Mouse (Mus musculus) stomach, embryonic 14.5 days (tissue): ENCODE results near the gene Olfr1280. TPM values are rescaled to one million over a fixed set of nuclear protein-coding genes. Genes with fewer than 3 reads are reported as not detected.
"Not testable (repeated sequence)": the region's sequence is repeated elsewhere in the genome, so short reads cannot be mapped to it uniquely, and the experiment has no call there.

ENCODE experiments used
- ATAC-seq: fragments of 200-750 bp; cut with Nextera tagmentation; 2 replicates; pipeline ENCODE4 v1.8.0; 2017; ENCODE audit warnings: low read depth, moderate TSS enrichment; ENCODE audit not compliant: insufficient number of reproducible peaks, insufficient read depth, low FRiP score
- H3K27ac ChIP-seq: fragments of 300-500 bp; sonication (generic); 2 replicates; pipeline ENCODE4 v1.5.1; 2014; ENCODE audit warnings: mild to moderate bottlenecking, low read length, moderate library complexity, mixed read lengths
- H3K27me3 ChIP-seq: fragments of 300-500 bp; sonication (generic); 2 replicates; pipeline ENCODE4 v1.6.1; 2014; ENCODE audit warnings: low read length, control low read depth, mixed read lengths; ENCODE audit not compliant: control insufficient read depth, insufficient read depth
- H3K36me3 ChIP-seq: fragments of 300-500 bp; sonication (generic); 2 replicates; pipeline ENCODE4 v1.6.1; 2014; ENCODE audit warnings: mild to moderate bottlenecking, control low read depth, low read length, moderate library complexity, mixed read lengths; ENCODE audit not compliant: control insufficient read depth, insufficient read depth
- H3K4me1 ChIP-seq: fragments of 300-500 bp; sonication (generic); 2 replicates; pipeline ENCODE4 v1.6.1; 2014; ENCODE audit warnings: low read length, control low read depth, mixed read lengths; ENCODE audit not compliant: control insufficient read depth, insufficient read depth
- H3K4me2 ChIP-seq: fragments of 300-500 bp; sonication (generic); replicated peaks from 2 replicates; pipeline ENCODE4 v1.6.1; 2014; ENCODE audit warnings: low read depth, low read length, control low read depth
- H3K4me3 ChIP-seq: fragments of 300-500 bp; sonication (generic); 2 replicates; pipeline ENCODE4 v1.5.1; 2014; ENCODE audit warnings: low read depth, low read length, control low read depth
- H3K9ac ChIP-seq: fragments of 300-500 bp; sonication (generic); replicated peaks from 2 replicates; pipeline ENCODE4 v1.6.1; 2014; ENCODE audit warnings: low read depth, mild to moderate bottlenecking, control low read depth, low read length, moderate library complexity, mixed read lengths
- H3K9me3 ChIP-seq: fragments of 300-500 bp; sonication (generic); 2 replicates; pipeline ENCODE4 v1.6.1; 2016; ENCODE audit warnings: low read depth, low read length, control low read depth; ENCODE audit not compliant: control insufficient read depth
- WGBS: fragments of 180-500 bp; shearing (Covaris S2); extraction: QIAGEN DNeasy Blood & Tissue Kit; methylation state at CpG from one replicate; pipeline ENCODE4 v1.1.7; 2014; 5-methylcytosine and 5-hydroxymethylcytosine counted together
- polyA plus RNA-seq: library from polyadenylated mRNA; unstranded; fragments of >200 nt; fragmentation: Nextera tagmentation; extraction: Ambion mirVana; gene quantifications from 2 replicates; pipeline ENCODE4 v1.2.1, GENCODE M21; 2014

Olfr1280 gene
- not detected in 2 replicates for polyA plus RNA-seq

GRCm38 (mm10) chr2:111313717-111314116 is at the start of gene Olfr1280:
TSS of gene Olfr1280 (plus strand) at chr2:111314017.
- H3K4me2 ChIP-seq: no peak within 1 kb of the TSS
- ATAC-seq: no peak

GRCm38 (mm10) chr2:111274006-111274405 is 39.8 kb upstream of the Olfr1280 start, which contains the start of gene Olfr1277:
TSS of gene Olfr1277 (minus strand) at chr2:111274106.
- no peak within 1 kb of the TSS for H3K4me2 ChIP-seq
- H3K36me3 ChIP-seq: no peaks in the 10 kb centered on the region
- H3K27ac ChIP-seq: no peak within 1 kb of the TSS
- H3K4me1 ChIP-seq: no peaks in the 10 kb centered on the region
- no peak within 1 kb of the TSS for H3K4me3 ChIP-seq
- no peaks in the 10 kb centered on the region for H3K27me3 ChIP-seq
- WGBS: 79% methylated on average over 2 of the region's 2 CpGs
- ATAC-seq: no peak
- no peaks in the 10 kb centered on the region for H3K9me3 ChIP-seq
- no peak within 1 kb of the TSS for H3K9ac ChIP-seq

More at GRCm38 (mm10) chr2:111313717-111314116, at the start of gene Olfr1280:
- no peak within 1 kb of the TSS for H3K27ac ChIP-seq
- H3K36me3 ChIP-seq: no peaks in the 10 kb centered on the region
- no peak within 1 kb of the TSS for H3K9ac ChIP-seq
- H3K4me1 ChIP-seq: no peaks in the 10 kb centered on the region
- H3K4me3 ChIP-seq: no peak within 1 kb of the TSS
- H3K9me3 ChIP-seq: no peaks in the 10 kb centered on the region
- no peaks in the 10 kb centered on the region for H3K27me3 ChIP-seq

- ATAC-seq: no peak
- Histone ChIP-seq H3K27ac (no peak within 1 kb of the TSS), H3K4me3 (no peak within 1 kb of the TSS), H3K9ac (no peak within 1 kb of the TSS), H3K4me2 (no peak within 1 kb of the TSS), H3K4me1 (no peaks in the 10 kb centered on the region), H3K27me3 (no peaks in the 10 kb centered on the region), H3K9me3 (no peaks in the 10 kb centered on the region), H3K36me3 (no peaks in the 10 kb centered on the region)
Measured at GRCm38 (mm10) chr2:111289836-111290235, 24.0 kb upstream of the Olfr1280 start, which contains the start of gene Olfr1278. TSS of gene Olfr1278 (plus strand) at chr2:111290136.

GRCm38 (mm10) chr2:111298541-111298940 is 15.3 kb upstream of the Olfr1280 start:
- no peak overlapping the region for H3K27ac ChIP-seq
- no peak for ATAC-seq
- H3K4me3 ChIP-seq: no peak overlapping the region

GRCm38 (mm10) chr2:111300374-111300773 is 13.4 kb upstream of the Olfr1280 start, which contains the start of gene Olfr1279:
TSS of gene Olfr1279 (plus strand) at chr2:111300635.
- H3K9ac ChIP-seq: no peak within 1 kb of the TSS
- no peaks in the 10 kb centered on the region for H3K9me3 ChIP-seq
- H3K4me1 ChIP-seq: no peaks in the 10 kb centered on the region
- H3K4me2 ChIP-seq: no peak within 1 kb of the TSS
- no peaks in the 10 kb centered on the region for H3K27me3 ChIP-seq
- no peaks in the 10 kb centered on the region for H3K36me3 ChIP-seq
- no peak within 1 kb of the TSS for H3K4me3 ChIP-seq
- no peak within 1 kb of the TSS for H3K27ac ChIP-seq
- no peak for ATAC-seq

More at GRCm38 (mm10) chr2:111298541-111298940, 15.3 kb upstream of the Olfr1280 start:
- Histone ChIP-seq H3K9ac (no peak overlapping the region), H3K4me2 (no peak overlapping the region), H3K36me3 (no peaks in the 10 kb centered on the region), H3K9me3 (no peaks in the 10 kb centered on the region), H3K27me3 (no peaks in the 10 kb centered on the region), H3K4me1 (no peaks in the 10 kb centered on the region)

GRCm38 (mm10) chr2:111326220-111326619 is 12.4 kb downstream of the Olfr1280 start, which contains the start of gene Olfr1281:
TSS of gene Olfr1281 (plus strand) at chr2:111326520.
- H3K27ac ChIP-seq: no peak within 1 kb of the TSS
- 74% methylated on average over 2 of the region's 2 CpGs for WGBS
- no peaks in the 10 kb centered on the region for H3K9me3 ChIP-seq
- H3K4me1 ChIP-seq: no peaks in the 10 kb centered on the region
- H3K4me3 ChIP-seq: no peak within 1 kb of the TSS
- no peaks in the 10 kb centered on the region for H3K27me3 ChIP-seq
- no peaks in the 10 kb centered on the region for H3K36me3 ChIP-seq
- H3K4me2 ChIP-seq: no peak within 1 kb of the TSS
- no peak within 1 kb of the TSS for H3K9ac ChIP-seq
- ATAC-seq: no peak

GRCm38 (mm10) chr2:111333721-111334120 is 19.9 kb downstream of the Olfr1280 start:
- WGBS: 85% methylated on average over 5 of the region's 5 CpGs
- not testable (repeated sequence) for ATAC-seq, H3K27ac ChIP-seq, H3K27me3 ChIP-seq, H3K9ac ChIP-seq, H3K4me3 ChIP-seq, H3K36me3 ChIP-seq, H3K4me1 ChIP-seq, H3K9me3 ChIP-seq, H3K4me2 ChIP-seq

GRCm38 (mm10) chr2:111335976-111336375 is 22.2 kb downstream of the Olfr1280 start, which contains the start of gene Olfr1282:
TSS of gene Olfr1282 (minus strand) at chr2:111336076.
- Histone ChIP-seq H3K27ac (no peak within 1 kb of the TSS), H3K9ac (no peak within 1 kb of the TSS), H3K4me1 (no peaks in the 10 kb centered on the region), H3K36me3 (no peaks in the 10 kb centered on the region), H3K27me3 (no peaks in the 10 kb centered on the region), H3K4me3 (no peak within 1 kb of the TSS), H3K9me3 (no peaks in the 10 kb centered on the region), H3K4me2 (no peak within 1 kb of the TSS)
- no peak for ATAC-seq
- 67% methylated on average over 2 of the region's 2 CpGs for WGBS

- no peak within 1 kb of the TSS for H3K4me3 ChIP-seq
- H3K9ac ChIP-seq: no peak within 1 kb of the TSS
- H3K36me3 ChIP-seq: no peaks in the 10 kb centered on the region
- no peaks in the 10 kb centered on the region for H3K4me1 ChIP-seq
- H3K9me3 ChIP-seq: no peaks in the 10 kb centered on the region
- WGBS: 70% methylated on average over 2 of the region's 2 CpGs
- H3K27ac ChIP-seq: no peak within 1 kb of the TSS
- no peaks in the 10 kb centered on the region for H3K27me3 ChIP-seq
- no peak for ATAC-seq
- H3K4me2 ChIP-seq: no peak within 1 kb of the TSS
Measured at GRCm38 (mm10) chr2:111366490-111366889, 52.7 kb downstream of the Olfr1280 start, which contains the start of gene Olfr1283. TSS of gene Olfr1283 (plus strand) at chr2:111366790.
